Mouse (Mus musculus): ENCODE data around the gene Dnah8. TPM values are rescaled to one million over a fixed set of nuclear protein-coding genes. Genes with fewer than 3 reads are reported as not detected.
A peak's percentile ranks its signal among the peaks of the same experiment; 100 is the strongest.
"Not testable (repeated sequence)": the region's sequence is repeated elsewhere in the genome, so short reads cannot be mapped to it uniquely, and the experiment has no call there.

Dnah8 gene
- polyA plus RNA-seq (2015; fragmentation: Nextera tagmentation; extraction: Ambion mirVana): 0.84 and 0.85 TPM in 2 replicates

DNA sequence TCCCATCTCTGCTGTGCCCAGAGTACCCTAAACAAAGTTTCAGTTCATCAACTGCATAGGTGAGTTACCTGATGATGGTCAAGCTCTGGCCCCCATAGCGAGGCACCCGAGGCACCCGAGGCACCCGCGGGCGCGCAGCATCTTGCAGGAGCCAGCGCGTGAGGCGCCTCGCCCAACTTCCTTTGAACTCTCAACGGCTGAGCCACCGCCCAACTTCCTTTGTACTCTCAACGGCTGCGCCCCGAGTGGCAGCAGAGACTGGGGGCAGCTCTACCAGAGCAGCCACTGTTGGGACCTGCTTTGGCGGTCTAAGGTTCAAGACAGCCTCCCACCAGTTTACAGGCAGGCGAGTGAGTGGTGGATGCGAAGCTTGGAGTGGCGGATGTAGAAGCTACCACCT lies at the start of gene Dnah8:
TSS of gene Dnah8 (plus strand) at position 223 of the 400 bp plus-strand sequence.
- H3K4me2 ChIP-seq; H3K9ac ChIP-seq; H3K4me3 ChIP-seq; H3K27me3 ChIP-seq; H3K9me3 ChIP-seq (replicated peaks); H3K36me3 ChIP-seq (ENCODE audit: poor library complexity, severe bottlenecking); H3K4me1 ChIP-seq; H3K27ac ChIP-seq; ATAC-seq: not testable (repeated sequence)
- WGBS: no CpG with 5 or more reads among the region's 20 CpGs

GRCm38 (mm10) chr17:30574783-30575075 lies 49.4 kb upstream of the Dnah8 start:
- no peak for ATAC-seq
- no peak overlapping the region for H3K27ac ChIP-seq
- H3K4me2 ChIP-seq: peak overlapping the region; percentile 61
- WGBS: 77% methylated on average over 8 of the region's 8 CpGs
- H3K4me3 ChIP-seq: peak overlapping the region; percentile 52; the same call in 1 of the 2 replicates
- peak overlapping the region; percentile 69; the same call in 1 of the 2 replicates for H3K9ac ChIP-seq
- no peaks in the 10 kb centered on the region for H3K9me3 ChIP-seq (replicated peaks)
- no peaks in the 10 kb centered on the region for H3K27me3 ChIP-seq
- H3K4me1 ChIP-seq: peaks cover 27% of the 10 kb centered on the region
- no peaks in the 10 kb centered on the region for H3K36me3 ChIP-seq (ENCODE audit: poor library complexity, severe bottlenecking)

GRCm38 (mm10) chr17:30575121-30575904 lies 48.8 kb upstream of the Dnah8 start:
- ATAC-seq: no peak; the same call in none of the 2 replicates

DNA sequence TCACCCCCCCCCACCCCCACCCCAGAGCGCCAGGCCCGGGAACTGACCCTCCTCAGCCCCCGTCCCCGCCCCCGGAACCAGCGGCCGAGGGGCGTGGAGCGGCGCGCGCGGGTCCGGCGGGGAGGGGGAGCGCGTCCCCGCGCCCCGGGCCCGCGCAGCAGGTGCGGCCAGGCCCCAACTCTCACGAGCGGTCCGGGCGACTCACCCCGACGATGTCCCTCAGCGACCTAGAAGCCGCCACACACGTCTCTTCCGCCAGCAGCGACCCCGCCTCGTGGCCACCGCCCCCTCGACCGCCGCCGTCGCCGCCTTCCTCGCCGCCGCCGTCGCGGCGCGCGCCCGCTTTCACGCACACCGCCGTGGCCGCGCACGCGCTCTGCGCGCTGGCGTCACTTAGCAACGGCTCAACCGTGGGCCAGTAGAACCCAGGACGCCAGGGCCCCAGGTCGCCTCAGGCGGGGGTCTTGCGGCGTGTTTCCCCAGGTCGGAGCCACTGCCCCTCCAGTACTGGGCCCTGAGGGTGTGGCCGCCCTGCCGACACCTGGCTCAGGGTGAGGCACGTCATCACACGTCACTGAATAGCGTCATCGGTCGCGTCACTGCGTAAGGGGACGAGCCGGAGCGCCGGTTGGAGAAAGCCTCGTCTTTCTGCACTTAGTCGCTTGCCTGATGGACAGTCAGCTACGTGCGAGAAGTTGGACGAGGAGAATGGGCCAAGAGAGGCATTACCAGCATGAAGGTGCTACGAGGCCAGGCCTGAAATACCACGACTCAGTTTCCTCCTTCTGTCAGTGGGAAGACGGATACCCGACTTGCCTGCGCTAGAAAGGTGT lies 48.0 kb upstream of the Dnah8 start, which contains the start of gene Btbd9:
TSS of gene Btbd9 (minus strand) at position 548 of the 833 bp plus-strand sequence.
- Histone ChIP-seq H3K4me1 (peaks cover 24% of the 10 kb centered on the region), H3K36me3 (ENCODE audit: poor library complexity, severe bottlenecking) (no peaks in the 10 kb centered on the region), H3K4me2 (peak within 1 kb of the TSS; percentile 61), H3K27me3 (no peaks in the 10 kb centered on the region), H3K4me3 (peak within 1 kb of the TSS; percentile 52), H3K9me3 (replicated peaks) (no peaks in the 10 kb centered on the region), H3K27ac (peak within 1 kb of the TSS; percentile 80), H3K9ac (peak within 1 kb of the TSS; percentile 69)
- WGBS: under 1% methylated on average over 73 of the region's 94 CpGs
- ATAC-seq: peak; percentile 94

More at GRCm38 (mm10) chr17:30575121-30575904, 48.8 kb upstream of the Dnah8 start:
- Histone ChIP-seq H3K9ac (peak overlapping the region; percentile 69), H3K9me3 (replicated peaks) (no peaks in the 10 kb centered on the region), H3K4me1 (peaks cover 27% of the 10 kb centered on the region), H3K36me3 (ENCODE audit: poor library complexity, severe bottlenecking) (no peaks in the 10 kb centered on the region), H3K4me3 (peak overlapping the region; percentile 52), H3K4me2 (peak overlapping the region; percentile 61), H3K27me3 (no peaks in the 10 kb centered on the region), H3K27ac (no peak overlapping the region)
- WGBS: 6% methylated on average over 35 of the region's 35 CpGs

DNA sequence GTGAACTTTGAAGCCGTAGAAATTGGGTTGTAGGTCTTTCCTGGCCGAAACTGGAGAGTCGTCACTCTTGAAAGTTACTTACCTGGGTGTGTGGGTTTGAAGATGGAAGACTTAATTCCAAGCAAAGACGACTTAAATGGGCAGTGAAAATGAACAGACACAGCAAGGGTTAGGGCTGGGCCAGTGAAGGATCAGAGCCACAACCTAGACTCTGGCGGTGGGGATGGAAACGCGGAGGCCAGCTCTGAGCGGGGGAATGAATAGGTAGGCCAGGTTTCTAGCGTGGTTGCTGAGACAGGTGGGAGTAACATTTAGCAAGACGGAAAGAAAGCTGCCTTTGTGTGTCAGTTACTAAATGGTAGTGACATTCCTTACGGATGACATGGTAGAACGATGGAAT lies 47.2 kb upstream of the Dnah8 start:
- H3K9me3 ChIP-seq (replicated peaks): no peaks in the 10 kb centered on the region
- no peak overlapping the region for H3K27ac ChIP-seq
- no peak for ATAC-seq
- peak overlapping the region; percentile 61 for H3K4me2 ChIP-seq
- peak overlapping the region; percentile 69 for H3K9ac ChIP-seq
- H3K4me1 ChIP-seq: peaks cover 20% of the 10 kb centered on the region
- WGBS: 68% methylated on average over 12 of the region's 12 CpGs
- H3K27me3 ChIP-seq: no peaks in the 10 kb centered on the region
- peak overlapping the region; percentile 52 for H3K4me3 ChIP-seq
- H3K36me3 ChIP-seq (ENCODE audit: poor library complexity, severe bottlenecking): no peaks in the 10 kb centered on the region

GRCm38 (mm10) chr17:30580781-30581180 lies 43.4 kb upstream of the Dnah8 start:
- 75% methylated on average over 1 of the region's 1 CpGs for WGBS
- H3K4me1 ChIP-seq: peaks cover 6% of the 10 kb centered on the region
- no peak for ATAC-seq
- H3K4me3 ChIP-seq: no peak overlapping the region
- H3K27ac ChIP-seq: no peak overlapping the region
- no peak overlapping the region for H3K9ac ChIP-seq
- H3K9me3 ChIP-seq (replicated peaks): no peaks in the 10 kb centered on the region
- no peak overlapping the region for H3K4me2 ChIP-seq
- H3K27me3 ChIP-seq: no peaks in the 10 kb centered on the region
- no peaks in the 10 kb centered on the region for H3K36me3 ChIP-seq (ENCODE audit: poor library complexity, severe bottlenecking)

GRCm38 (mm10) chr17:30581201-30581600 lies 43.0 kb upstream of the Dnah8 start:
- no peaks in the 10 kb centered on the region for H3K36me3 ChIP-seq (ENCODE audit: poor library complexity, severe bottlenecking)
- 86% methylated on average over 6 of the region's 6 CpGs for WGBS
- no peak overlapping the region for H3K4me3 ChIP-seq
- no peaks in the 10 kb centered on the region for H3K9me3 ChIP-seq (replicated peaks)
- no peak overlapping the region for H3K9ac ChIP-seq
- H3K27me3 ChIP-seq: no peaks in the 10 kb centered on the region
- H3K27ac ChIP-seq: no peak overlapping the region
- peaks cover 6% of the 10 kb centered on the region for H3K4me1 ChIP-seq
- H3K4me2 ChIP-seq: no peak overlapping the region
- ATAC-seq: no peak

GRCm38 (mm10) chr17:30582313-30582712 lies 41.8 kb upstream of the Dnah8 start:
- no peak overlapping the region for H3K9ac ChIP-seq
- no peak for ATAC-seq
- no peaks in the 10 kb centered on the region for H3K9me3 ChIP-seq (replicated peaks)
- H3K27ac ChIP-seq: no peak overlapping the region
- H3K4me2 ChIP-seq: no peak overlapping the region
- no peaks in the 10 kb centered on the region for H3K4me1 ChIP-seq
- no peaks in the 10 kb centered on the region for H3K36me3 ChIP-seq (ENCODE audit: poor library complexity, severe bottlenecking)
- no peaks in the 10 kb centered on the region for H3K27me3 ChIP-seq
- H3K4me3 ChIP-seq: no peak overlapping the region
- 82% methylated on average over 3 of the region's 3 CpGs for WGBS

DNA sequence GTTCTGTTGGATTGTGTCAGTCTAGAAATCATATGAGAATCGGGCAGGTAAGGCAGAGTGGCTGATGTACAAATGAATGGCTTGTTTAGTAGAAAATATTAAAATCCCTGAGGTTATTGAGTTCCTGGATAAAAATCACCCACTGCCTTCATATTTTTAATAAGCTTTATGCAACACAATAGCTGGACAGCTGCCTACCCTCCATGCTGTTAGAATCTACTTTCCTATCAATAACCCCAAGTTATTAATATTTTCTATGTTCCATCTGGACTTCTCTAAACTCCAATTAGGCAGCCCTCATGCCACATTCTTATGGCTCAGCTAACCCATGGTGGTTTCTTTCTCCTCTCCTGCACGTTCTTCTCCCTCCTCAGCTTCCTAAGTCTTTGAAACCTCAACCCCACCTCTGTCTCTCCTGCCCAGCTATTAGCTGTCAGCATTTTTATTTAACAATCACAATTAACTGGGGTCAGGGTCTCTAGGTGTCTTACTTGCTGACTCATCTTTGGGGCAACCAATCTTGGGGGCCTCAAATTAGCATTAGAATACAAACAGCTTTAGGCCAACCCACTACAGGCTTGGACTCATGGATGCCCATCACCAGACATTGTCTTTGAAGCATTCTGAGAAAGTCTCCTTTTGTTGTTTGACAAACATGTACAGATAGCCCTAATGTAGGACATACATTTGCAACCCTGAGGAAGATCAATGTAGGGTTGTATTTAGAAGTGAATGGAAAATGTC lies 40.7 kb upstream of the Dnah8 start:
- Histone ChIP-seq H3K4me2 (no peak overlapping the region), H3K4me3 (no peak overlapping the region), H3K27ac (no peak overlapping the region), H3K9ac (no peak overlapping the region), H3K27me3 (no peaks in the 10 kb centered on the region), H3K9me3 (replicated peaks) (no peaks in the 10 kb centered on the region), H3K36me3 (ENCODE audit: poor library complexity, severe bottlenecking) (no peaks in the 10 kb centered on the region), H3K4me1 (no peaks in the 10 kb centered on the region)
- WGBS: 80% methylated on average over 2 of the region's 2 CpGs
- no peak for ATAC-seq

GRCm38 (mm10) chr17:30590417-30591198 lies 33.5 kb upstream of the Dnah8 start:
- peaks cover 26% of the 10 kb centered on the region for H3K36me3 ChIP-seq (ENCODE audit: poor library complexity, severe bottlenecking)
- no peaks in the 10 kb centered on the region for H3K9me3 ChIP-seq (replicated peaks)
- H3K27ac ChIP-seq: no peak overlapping the region
- WGBS: 40% methylated on average over 17 of the region's 17 CpGs
- H3K4me3 ChIP-seq: no peak overlapping the region
- H3K9ac ChIP-seq: no peak overlapping the region
- H3K27me3 ChIP-seq: no peaks in the 10 kb centered on the region
- H3K4me2 ChIP-seq: no peak overlapping the region; the same call in 1 of the 2 replicates
- H3K4me1 ChIP-seq: peaks cover 12% of the 10 kb centered on the region
- no peak for ATAC-seq

GRCm38 (mm10) chr17:30594407-30594806 lies 29.7 kb upstream of the Dnah8 start:
- H3K4me2 ChIP-seq: no peak overlapping the region
- peaks cover 12% of the 10 kb centered on the region for H3K4me1 ChIP-seq
- no peaks in the 10 kb centered on the region for H3K27me3 ChIP-seq
- no peak for ATAC-seq
- no peak overlapping the region for H3K27ac ChIP-seq
- no peak overlapping the region for H3K9ac ChIP-seq
- no peak overlapping the region for H3K4me3 ChIP-seq
- H3K9me3 ChIP-seq (replicated peaks): no peaks in the 10 kb centered on the region
- H3K36me3 ChIP-seq (ENCODE audit: poor library complexity, severe bottlenecking): peaks cover 55% of the 10 kb centered on the region
- 55% methylated on average over 5 of the region's 5 CpGs for WGBS
